Mouse (Mus musculus): ENCODE results near the gene Coq10a.

Gene Coq10a

DNA sequence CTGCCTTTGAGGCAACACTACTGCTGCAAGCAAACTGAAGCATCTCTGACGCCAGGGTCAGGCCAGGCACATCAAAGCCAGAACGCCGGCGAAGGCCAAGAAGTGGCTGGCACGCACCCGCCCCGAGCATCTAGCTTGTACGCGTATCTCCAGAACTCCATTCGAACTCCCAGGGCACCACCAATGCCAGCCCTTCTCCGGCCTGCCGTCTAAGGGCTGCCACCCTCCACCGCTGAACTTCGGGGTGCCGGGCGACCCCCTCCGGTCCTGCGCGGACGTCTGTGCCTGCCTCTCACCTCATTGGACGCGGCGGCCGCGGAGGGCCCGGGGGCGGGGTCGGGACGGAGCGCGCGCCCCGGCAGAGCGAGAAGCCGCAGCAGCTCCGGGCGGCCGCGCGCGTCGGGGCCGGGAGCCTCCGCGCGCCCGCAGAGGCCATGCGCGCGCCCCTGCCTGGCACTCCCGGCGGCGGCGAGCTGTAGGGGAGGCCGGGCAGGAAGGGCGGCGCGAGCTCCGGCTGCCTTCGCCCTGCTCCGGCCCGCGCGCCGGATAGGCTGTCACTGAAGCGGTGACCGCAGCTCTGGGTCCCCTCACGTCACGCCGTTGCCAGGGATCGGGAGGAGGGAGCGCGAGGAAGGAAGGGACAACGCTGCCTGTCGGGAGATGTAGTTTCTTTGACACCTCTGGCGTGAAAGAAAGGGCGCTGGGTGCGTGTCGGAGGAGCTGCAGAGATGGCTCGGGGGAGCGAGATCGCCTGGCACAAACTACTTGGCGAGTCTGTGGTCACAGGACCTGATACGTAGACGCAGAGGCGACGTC, at the start of gene Coq10a:
Gene Coq10a (minus strand): TSS at position 596 of the 816 bp plus-strand sequence.
- peak; percentile 93 for DNase-seq (ENCODE audit: low spot score)

DNA sequence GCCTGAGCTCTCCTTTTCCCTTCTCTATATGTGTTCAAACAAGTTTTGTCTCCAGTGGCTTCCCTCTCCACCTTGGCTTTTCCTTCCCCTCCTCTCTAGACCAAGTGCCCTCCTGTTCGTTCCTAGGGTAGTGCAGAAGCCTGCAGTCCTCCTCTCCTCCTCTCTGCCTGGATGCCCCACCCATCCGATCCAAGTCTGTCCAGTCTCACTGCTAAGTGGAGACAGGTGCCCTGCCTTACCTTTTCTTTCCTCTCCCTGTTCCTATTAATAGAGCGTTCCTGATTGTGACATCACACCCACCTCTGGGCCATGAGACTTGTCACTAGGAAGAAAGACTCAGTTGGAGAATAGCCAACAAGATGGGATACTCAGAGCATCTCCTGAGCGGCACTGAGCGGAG, 46.1 kb upstream of the Coq10a start:
- DNase-seq (ENCODE audit: low spot score) = no peak

DNA sequence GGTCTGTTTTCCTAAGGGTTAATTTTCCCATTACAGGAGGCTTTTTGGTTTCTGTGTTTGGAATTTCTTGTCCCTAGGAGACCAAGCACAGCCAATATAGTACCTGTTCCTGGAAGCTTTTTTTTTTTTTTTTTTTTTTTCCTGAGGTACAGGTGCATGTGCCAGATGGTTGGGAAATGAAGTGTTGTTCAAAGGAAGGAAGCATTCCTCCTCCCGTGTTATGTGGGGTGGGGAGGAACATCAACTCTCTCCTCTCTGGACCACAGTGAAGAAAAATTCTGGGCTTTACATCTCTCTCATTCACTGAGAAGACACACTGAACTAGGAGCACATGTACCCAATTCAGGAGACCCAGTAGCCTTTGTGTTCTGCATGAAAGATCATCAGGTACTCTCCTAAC, 44.3 kb upstream of the Coq10a start:
- no peak for DNase-seq (ENCODE audit: low spot score)

DNA sequence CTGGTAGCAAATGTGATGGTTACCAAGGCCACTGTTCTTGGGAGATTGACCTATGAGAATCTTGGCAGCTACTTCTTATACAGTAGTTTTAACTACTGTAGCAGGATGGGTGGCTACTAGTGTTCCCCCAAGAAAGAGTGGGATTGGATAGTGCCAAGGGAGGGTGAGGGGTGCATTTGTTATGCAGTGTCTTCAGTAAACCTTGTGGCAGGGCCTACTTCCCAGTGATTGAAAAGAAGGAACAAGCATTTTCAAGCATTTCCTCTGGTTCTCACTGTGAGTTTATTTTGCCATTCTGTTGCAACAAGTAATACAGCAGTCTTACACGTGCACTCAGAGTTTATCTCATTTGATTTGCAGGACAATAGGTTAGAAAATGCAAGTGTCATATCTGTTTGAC, 43.8 kb upstream of the Coq10a start:
- DNase-seq (ENCODE audit: low spot score) = no peak

DNA sequence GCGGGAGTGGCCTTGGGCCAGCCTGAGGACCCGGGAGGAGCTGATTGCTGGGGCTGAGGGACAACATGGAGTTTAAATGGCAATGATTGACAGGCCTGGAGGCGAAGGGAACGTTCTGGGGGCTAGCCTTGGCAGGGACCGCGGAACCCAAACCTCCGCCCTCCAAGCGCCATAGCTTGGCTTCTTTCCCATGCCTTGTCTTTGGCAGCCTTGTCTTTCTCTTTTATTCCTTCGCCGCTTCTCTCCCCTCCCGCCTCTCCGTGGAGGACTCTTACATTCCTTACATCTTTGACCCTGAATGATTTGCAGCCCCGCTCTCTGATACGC, 43.2 kb upstream of the Coq10a start:
- no peak for DNase-seq (ENCODE audit: low spot score)

DNA sequence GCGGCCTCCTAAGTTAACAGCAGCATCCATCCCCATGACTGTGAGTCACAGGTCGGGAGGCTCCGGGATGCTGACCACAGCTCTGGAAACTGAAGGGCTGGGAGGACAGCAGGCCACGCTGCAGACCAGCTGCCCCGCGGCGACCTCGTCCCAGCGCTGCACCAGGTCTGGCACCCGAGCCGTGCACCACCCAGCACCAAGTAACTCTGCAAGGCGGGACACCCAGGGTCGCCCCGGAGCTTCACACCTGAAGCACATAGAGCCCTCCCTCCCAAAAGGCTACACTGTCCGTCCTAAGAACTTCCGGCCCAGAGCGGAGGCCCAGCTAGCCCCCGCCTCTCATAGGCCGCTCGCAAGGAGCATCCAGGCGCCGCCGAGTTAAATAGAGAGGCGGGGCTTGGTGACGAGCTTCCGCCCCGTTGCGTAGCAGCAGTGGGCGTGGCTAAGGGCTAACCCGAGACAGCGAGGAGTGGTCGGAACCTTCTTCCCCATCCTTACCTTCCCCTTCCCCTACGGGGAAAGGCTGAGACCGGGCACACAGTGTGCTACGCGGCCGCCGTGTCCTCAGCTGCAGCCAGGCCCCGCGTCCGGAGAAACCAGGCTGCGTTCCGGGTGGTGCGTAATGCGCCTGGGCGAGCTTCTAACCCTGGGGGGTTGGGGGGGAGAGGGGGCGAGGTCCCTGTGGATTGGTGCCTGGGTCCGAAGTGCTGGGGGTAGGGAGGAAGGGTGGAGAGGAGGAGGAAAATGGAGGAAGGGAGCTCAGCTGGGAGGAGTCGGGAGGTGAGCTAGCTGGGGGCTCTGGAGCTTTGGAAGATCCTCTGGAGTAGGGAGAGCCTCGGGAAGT, 42.6 kb upstream of the Coq10a start, which contains the start of the genes Nabp2 and Rnf41:
Gene Nabp2 (minus strand): TSS at position 282 of the 844 bp plus-strand sequence.
Gene Rnf41 (plus strand): TSS at position 447 of the 844 bp plus-strand sequence.
- peak; percentile 97 for DNase-seq (ENCODE audit: low spot score)

DNA sequence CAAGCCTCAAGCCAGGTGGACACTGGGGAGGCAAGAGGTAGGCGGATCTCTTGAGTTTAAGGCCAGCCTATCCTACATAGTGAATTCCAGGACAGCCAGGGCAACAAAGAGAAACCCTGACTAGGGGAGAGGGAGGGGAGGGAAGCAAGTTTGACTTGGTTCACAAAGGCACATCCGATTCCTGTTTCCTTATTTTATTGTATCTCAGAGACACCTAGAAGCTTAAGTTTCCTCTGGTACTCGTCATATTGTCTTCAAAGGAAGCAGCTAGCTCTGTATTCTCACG, 41.7 kb upstream of the Coq10a start:
- DNase-seq (ENCODE audit: low spot score) = no peak

DNA sequence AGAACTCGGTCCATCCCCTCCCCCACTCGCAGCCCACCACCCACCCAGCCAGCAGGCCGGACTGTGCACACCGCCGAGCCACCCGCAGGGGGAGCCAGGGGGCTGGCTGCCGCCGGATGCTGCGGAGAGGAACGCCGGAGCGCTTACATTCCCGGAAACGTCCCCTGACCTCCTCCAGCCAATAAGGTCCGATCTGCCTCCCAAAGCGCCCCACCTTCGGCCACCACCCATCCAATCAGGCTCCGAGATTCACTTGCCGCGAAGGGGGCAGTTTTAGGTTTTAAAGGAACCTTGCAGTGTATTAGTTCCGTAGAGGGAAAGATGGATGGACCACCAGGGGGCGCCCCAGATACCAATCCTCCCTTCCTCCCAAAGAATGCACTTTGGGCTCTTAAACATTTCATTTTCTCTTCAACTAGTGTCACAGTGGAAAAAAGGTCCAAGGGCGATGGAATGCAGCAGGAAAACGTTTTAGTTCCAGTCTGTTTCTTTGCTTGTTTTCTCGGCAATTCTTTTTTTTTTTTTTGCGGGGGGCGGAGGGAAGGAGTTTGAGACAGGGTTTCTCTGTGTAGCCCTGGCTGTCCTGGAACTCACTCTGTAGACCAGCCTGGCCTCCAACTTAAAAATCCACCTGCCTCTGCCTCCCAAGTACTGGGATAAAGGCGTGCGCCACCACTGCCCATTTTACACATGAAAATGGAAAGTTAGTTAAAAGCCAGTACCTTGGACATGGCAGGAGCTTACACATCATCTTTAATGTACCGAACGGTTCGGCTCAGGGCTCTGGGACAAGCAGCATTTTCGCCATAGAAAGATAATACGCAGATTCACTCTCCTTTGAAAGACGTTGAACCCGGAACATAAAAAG, 41.1 kb upstream of the Coq10a start:
- peak; percentile 99 for DNase-seq (ENCODE audit: low spot score)

DNA sequence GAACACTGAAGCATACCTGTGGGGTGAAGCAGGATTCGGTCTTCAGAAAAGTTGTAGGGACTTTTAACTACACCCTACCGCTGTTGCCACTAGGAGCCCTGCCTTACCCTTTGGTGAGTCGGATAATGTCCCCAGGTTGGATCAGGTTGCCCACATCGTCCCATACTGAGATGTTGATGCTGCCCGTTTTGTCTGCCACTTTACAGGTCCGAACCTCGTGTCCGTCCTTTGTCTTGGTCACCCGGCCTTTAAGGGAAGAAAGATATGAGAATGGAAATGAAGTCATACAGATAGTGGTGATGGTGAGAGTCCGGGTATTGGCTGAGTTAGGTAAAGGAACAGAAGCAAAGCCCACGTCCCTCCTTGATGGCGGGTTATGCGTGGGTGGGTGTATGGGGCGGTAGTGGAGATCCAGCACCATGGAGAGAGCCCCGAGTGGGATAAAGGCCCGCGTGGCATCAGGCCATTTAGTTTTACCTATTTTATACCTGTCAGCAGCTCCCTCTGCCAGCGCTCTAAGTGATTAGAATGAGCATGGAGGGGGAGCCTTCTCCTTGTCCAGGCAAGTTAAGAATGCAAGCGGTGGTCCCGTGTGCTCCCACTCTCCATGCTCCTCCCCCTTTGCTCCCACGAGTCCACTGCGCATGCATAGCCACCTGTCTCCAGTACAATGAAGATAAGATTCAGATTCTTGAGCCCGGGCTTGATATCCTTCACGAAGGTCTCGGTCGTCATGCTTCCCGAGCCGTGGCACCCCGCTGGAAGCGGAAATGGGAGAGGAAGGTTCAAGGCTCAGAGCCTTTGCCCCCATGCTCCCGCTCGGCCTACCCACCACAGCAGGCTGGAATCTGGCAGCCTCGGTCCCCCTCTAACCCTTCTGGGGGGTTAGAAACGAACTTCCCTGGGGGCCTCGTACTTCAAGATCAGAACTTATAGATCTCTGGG, 40.1 kb upstream of the Coq10a start:
- DNase-seq (ENCODE audit: low spot score) = peak; percentile 57

DNA sequence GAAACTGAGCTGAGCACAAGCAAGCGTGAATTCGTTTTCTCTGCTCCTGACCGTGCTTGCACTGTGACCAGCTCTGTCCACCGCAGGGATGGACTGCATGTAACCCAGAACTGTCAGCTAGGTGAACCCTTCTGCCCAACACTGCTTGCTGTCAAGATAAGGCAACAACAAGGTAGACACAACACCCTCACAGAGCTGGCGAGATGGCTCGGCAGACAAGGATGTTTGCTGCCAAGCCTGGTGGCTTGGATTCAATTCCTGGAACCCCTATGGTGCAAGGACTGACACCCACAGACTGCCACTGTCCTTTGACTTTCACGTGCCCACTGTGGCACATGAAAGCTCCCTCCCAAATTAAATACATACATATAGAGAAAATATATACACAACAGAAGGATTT, 35.1 kb upstream of the Coq10a start:
- no peak for DNase-seq (ENCODE audit: low spot score)

DNA sequence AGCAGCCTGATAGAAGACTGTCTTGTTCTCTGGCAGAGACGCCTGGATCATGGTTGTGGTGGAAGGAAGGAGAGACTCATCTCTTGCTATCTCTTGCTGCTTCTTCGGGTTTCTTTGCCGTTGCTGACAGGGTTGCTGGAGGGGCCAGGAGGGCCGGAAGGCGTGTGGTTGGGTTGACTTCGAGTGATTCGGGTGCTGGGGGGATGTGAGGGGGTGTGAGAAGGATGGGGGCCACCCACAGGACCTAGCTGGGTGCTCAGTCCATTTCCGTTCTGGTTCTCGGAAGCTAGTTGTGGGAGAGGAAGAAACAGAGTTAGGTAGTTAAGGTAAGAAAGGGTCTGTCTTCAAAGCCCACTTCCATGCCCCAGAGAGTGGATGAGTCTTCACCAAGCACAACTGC, 32.8 kb upstream of the Coq10a start:
- DNase-seq (ENCODE audit: low spot score) = no peak

DNA sequence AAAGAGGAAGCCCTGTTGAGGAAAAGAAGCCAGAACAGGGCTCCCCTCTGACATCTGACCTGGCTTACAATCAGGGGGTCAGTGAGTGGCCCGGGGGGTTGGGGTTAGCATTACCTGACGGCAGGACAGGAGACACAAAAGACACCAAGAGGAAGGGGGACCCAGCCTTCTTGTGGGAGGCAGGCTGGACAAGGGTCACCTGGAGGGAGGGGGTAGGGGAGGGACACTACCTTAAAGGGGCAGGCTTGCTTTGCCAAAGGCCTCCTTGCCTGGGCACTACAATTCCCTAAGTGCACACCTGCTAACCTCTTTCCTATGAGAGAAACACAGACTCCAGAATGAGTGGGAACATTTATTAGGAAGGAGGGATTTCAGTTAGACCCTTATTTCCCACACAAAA, 32.3 kb upstream of the Coq10a start, which contains the start of gene Slc39a5:
Gene Slc39a5 (minus strand): TSS at position 174 of the 400 bp plus-strand sequence.
- no peak for DNase-seq (ENCODE audit: low spot score)

DNA sequence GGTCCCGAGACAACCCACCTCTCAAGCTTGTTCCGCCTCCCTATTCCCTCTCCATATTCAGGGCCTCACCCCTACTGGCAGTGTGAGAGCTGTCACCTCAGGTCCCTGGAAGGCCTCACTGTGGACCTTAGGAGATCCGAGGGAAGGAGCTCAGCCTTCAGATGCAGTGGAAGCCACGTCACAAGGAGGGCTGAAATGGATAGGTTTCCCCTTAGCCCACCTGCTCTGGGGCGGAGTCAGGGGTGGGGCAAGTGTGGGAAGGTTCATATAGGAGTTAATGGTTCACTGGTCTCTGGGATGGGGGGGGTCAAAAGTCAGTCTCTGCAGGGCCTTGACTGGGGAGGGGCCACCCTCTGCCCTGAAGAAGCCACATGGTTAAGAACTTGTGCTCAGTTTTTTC, 31.5 kb upstream of the Coq10a start:
- no peak for DNase-seq (ENCODE audit: low spot score)

DNA sequence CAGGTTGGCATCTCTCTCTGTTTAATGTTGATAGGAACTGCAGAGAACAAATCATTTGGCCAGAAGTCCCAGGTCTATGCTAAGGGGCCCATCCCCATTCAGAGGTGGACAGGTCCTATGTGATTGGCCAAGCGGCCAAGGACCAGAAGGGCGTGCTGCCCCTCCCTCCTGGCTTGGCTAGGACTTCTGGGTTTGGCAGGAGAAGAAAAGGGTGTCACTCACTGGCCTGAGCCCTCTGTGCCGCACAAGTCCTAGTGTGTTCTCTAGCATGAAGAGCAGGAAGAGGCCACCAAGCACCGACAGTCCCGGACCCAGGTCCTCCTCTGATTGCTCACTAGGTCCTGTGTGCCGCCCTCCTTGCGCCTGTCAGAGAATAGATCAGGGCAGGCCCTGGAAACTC, 28.7 kb upstream of the Coq10a start:
- no peak for DNase-seq (ENCODE audit: low spot score)

DNA sequence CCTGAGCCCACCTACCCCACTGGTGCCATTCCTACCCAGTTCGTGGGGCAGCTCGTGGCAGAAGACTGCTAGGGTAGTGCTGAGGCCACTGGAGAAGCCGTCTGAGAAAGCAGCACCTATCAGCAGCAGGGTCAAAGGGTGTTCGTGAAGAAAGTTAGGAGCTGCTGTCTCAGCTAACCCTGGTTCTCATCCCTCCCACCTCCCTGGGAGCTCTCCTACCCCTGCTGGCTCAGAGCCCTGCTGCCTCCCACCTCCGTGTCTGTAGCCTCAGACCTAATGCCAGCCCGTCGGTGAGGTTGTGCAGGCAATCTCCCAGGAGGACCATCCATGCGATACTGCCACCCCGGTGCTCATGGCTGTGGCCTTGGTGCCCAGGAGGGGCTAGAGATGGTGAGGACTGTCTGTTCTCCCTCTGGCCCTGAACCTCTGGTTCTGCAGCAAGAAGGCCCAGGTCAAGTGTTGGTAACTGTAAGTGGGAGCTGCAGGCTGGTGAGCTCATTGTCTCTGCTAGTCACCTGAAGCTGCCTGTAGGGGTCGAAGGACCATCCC, 28.0 kb upstream of the Coq10a start:
- DNase-seq (ENCODE audit: low spot score) = no peak

DNA sequence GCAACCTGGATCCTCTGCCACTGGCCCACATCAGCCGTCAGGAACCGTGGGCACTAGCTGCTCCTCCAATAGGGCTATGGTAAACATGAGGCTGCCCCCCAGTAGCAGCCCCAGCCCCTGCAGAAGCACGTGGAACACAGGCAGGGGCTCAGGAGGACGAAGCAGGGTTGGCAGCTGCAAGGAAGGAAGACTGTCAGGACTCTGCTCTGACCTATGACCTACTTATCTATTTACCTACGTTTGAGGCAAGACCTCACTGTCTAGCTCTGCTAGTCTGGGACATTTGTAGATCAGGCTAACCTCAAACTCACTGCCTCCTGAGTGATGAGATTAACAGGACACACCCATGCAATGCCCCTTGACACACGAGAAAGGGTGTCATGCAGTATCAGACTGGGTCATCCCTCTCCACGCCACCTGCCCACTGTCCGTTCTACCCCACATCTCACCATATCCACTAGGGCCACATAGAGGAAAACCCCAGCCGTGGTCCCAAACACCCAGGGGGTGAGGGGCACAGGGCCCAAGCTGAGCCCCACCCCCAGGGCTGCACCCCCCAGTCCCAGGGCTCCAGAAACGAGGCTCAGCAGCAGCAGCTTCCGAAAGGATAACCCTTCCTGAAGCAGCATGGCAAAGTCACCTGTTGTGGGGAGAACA, 27.3 kb upstream of the Coq10a start:
- DNase-seq (ENCODE audit: low spot score) = no peak

DNA sequence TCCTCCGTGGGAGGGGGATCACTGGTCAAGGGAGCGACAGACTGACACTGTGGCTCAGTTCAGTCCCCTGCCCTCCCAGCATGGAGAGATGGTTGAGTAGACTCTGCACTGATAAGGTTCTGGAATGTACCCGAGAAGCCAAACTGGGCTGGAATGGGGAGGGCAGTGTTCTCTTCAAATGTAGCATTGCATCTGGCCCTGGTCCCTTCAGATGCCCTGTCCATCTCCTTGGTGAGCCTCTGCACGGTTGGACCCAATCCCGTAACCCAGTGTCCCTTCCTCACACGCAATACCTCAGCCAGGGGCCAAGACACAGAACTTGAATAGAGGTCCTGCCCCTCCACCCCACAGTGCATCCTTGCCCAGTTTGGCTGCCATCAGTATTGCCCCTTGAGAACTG, 23.1 kb upstream of the Coq10a start:
- DNase-seq (ENCODE audit: low spot score) = no peak

DNA sequence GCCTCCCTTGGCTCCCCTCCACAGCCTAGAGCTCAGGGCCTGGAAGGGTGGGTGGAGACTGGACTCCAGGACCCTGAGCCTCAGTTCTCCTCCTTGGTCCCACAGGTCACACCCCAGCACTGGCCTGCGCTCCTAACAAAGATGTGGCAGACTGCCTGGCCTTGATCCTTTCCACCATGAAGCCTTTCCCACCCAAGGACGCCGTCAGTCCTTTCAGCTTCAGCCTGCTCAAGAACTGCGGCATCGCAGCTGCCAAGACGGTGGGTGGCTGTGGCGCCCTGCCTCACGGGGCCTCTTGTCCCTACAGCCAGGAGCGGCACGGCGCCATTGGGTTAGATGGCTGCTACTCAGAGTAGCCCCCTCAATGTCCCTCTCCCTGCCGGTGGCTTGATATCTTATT, 21.6 kb upstream of the Coq10a start:
- DNase-seq (ENCODE audit: low spot score) = no peak

DNA sequence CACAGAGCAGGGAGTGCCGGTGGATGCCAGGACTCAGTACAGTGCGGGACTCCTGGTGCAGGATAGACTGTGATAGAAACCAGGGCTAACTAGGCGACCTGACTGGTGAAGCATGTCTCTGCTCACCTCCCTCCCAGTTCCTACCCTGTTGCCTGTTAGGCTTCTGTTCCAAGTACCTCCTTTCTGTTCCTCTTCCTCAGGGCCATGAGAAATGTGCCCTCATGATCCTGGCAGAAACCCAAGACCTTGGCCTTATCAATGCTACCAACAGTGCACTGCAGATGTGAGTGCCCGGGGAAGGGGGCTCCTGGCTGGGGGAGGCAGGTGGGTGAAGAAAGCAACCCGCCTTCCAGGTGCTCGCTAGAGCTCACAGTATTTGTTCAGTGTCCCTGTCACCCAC, 20.8 kb upstream of the Coq10a start:
- DNase-seq (ENCODE audit: low spot score) = no peak

DNA sequence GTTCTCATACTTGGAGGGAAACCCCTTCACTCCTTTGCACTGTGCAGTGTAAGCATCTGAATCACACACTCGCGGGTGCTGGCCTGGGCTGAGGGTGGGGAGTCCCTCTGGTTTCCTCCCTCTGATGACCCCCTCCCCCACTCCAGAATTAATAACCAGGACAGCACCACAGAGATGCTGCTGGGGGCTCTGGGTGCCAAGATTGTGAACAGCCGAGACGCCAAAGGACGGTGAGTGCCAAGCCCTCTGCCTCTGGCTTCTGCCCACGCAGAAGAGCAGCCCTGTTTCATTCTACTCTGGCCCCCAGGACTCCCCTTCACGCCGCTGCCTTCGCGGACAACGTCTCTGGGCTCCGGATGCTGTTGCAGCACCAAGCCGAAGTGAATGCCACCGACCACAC, 20.1 kb upstream of the Coq10a start:
- no peak for DNase-seq (ENCODE audit: low spot score)

DNA sequence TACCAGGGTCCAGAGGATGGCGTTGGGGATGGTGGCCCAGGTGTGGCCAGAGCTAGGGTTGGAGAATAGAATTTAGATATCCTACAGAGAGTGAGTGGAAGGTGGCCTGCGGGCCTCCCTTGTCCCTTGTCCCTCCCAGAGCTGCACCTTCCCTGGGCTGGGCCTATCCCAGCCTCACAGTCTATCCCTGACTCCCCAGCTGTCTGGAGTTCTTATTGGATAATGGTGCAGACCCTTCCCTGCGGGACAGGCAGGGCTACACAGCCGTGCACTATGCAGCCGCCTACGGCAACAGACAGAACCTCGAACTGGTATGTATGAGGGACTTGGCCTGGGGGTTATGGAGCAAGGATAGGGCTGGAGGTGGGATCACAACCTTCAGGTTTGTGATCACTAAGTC, 17.1 kb upstream of the Coq10a start:
- no peak for DNase-seq (ENCODE audit: low spot score)

All from layer of hippocampus, adult 11-12 months (tissue).